26 mouse cellular contexts compared by ENCODE assay signal in genomic region chr16:31232491-31233166, GRCm38 (mm10). TPM values are rescaled to one million over a fixed set of nuclear protein-coding genes. Genes with fewer than 3 reads are reported as not detected.
DNase-seq lines count a peak whose midpoint lies in the region; ATAC-seq and TF ChIP-seq lines count a peak whose summit lies in the region.
"Had no signal": no experiment of that assay in that cellular context is flagged by ENCODE, and none has a peak within 500 bp of the region (broad histone marks: within the 10 kb centered on the region; RNA-seq: fewer than 3 reads in every experiment).

No protein-coding gene starts in this region.

- H3K4me3 ChIP-seq in gastrocnemius, adult 2 months: no peak overlapping the region
- no peak overlapping the region for H3K4me3 ChIP-seq in kidney, postnatal 0 days (replicated peaks; ENCODE audit: low read depth, low read length)
- H3K4me3 ChIP-seq in midbrain, embryonic 11.5 days (ENCODE audit: low read depth, low read length): no peak overlapping the region
- no peak overlapping the region for H3K4me3 ChIP-seq in midbrain, embryonic 14.5 days (replicated peaks; ENCODE audit: low read depth, low read length)
- H3K4me3 ChIP-seq: erythroblast, embryonic 14.5 days; hindbrain, embryonic 12.5 days; midbrain, embryonic 12.5 days had no signal

- ATAC-seq in kidney, postnatal 0 days (replicated peaks; ENCODE audit: low FRiP score, low read depth): no peak
- ATAC-seq in midbrain, embryonic 11.5 days (ENCODE audit: low FRiP score): no peak
- ATAC-seq in midbrain, embryonic 14.5 days (ENCODE audit: low FRiP score, low TSS enrichment): no peak
- no peak for ATAC-seq in granulocyte monocyte progenitor cell, adult 5-6 weeks (replicated peaks; ENCODE audit: poor library complexity, severe bottlenecking)
- ATAC-seq: liver, embryonic 12.5 days; Patski had no signal

- no peaks in the 10 kb centered on the region for H3K27me3 ChIP-seq in kidney, postnatal 0 days (ENCODE audit: insufficient read depth, low read length)
- H3K27me3 ChIP-seq in midbrain, embryonic 11.5 days (ENCODE audit: control insufficient read depth, insufficient read depth, low read length): no peaks in the 10 kb centered on the region
- H3K27me3 ChIP-seq in midbrain, embryonic 14.5 days (ENCODE audit: control insufficient read depth, insufficient read depth, low read length): no peaks in the 10 kb centered on the region
- H3K27me3 ChIP-seq: heart, embryonic 13.5 days; kidney, embryonic 15.5 days; Patski had no signal

- H3K4me2 ChIP-seq in kidney, postnatal 0 days (ENCODE audit: low read length): peak overlapping the region; percentile 51; the same call in 1 of the 2 replicates
- no peak overlapping the region for H3K4me2 ChIP-seq in midbrain, embryonic 11.5 days
- H3K4me2 ChIP-seq in midbrain, embryonic 14.5 days (ENCODE audit: low read length): no peak overlapping the region

- peak overlapping the region; percentile 85 for H3K27ac ChIP-seq in gastrocnemius, adult 2 months
- no peak overlapping the region for H3K27ac ChIP-seq in kidney, postnatal 0 days
- H3K27ac ChIP-seq in midbrain, embryonic 11.5 days (ENCODE audit: low read depth, low read length): no peak overlapping the region
- H3K27ac ChIP-seq in midbrain, embryonic 14.5 days (replicated peaks; ENCODE audit: low read depth, low read length): no peak overlapping the region
- H3K27ac ChIP-seq: heart, embryonic 13.5 days; hindbrain, embryonic 12.5 days; hindbrain, postnatal 0 days; kidney, embryonic 15.5 days; limb, embryonic 13.5 days; liver, embryonic 12.5 days; midbrain, embryonic 12.5 days; neural tube, embryonic 15.5 days had no signal

- 63% methylated on average over 5 of the region's 5 CpGs for WGBS in kidney, postnatal 0 days
- WGBS in midbrain, embryonic 11.5 days: 81% methylated on average over 5 of the region's 5 CpGs
- 83% methylated on average over 5 of the region's 5 CpGs for WGBS in midbrain, embryonic 14.5 days

- TF ChIP-seq CTCF in gastrocnemius, adult 2 months (IDR thresholded peaks at IDR 0.05): no peak
- TF ChIP-seq CTCF in kidney, postnatal 0 days (IDR thresholded peaks at IDR 0.05; ENCODE audit: low read depth): no peak

- H3K4me1 ChIP-seq in kidney, postnatal 0 days (replicated peaks; ENCODE audit: insufficient read depth, low read length): peaks cover 11% of the 10 kb centered on the region
- H3K4me1 ChIP-seq in midbrain, embryonic 11.5 days (ENCODE audit: control insufficient read depth, insufficient read depth, low read length): no peaks in the 10 kb centered on the region; the same call in 1 of the 2 replicates
- 0 out of 2 replicates have a peak, but pooled peaks cover 6% of the 10 kb centered on the region for H3K4me1 ChIP-seq in midbrain, embryonic 14.5 days (ENCODE audit: control insufficient read depth, insufficient read depth, low read length)

- no peak for DNase-seq in gastrocnemius, adult 2 months
- no peak for DNase-seq in gastrocnemius, postnatal 36 days
- no peak for DNase-seq in kidney, postnatal 0 days (ENCODE audit: low spot score)
- no peak for DNase-seq in kidney, adult 9 months
- peak; percentile 69 for DNase-seq in midbrain, embryonic 11.5 days (ENCODE audit: low spot score, missing footprints)
- no peak for DNase-seq in midbrain, embryonic 14.5 days
- DNase-seq: adrenal gland, postnatal 25 days; cerebellum, adult 2 months; heart, adult 18-20 months; heart, postnatal 14 days; lung, postnatal 36 days; thymus, adult 18-20 months; thymus, postnatal 25 days had no signal

- no peaks in the 10 kb centered on the region for H3K9me3 ChIP-seq in kidney, postnatal 0 days (replicated peaks; ENCODE audit: low read length)
- H3K9me3 ChIP-seq in midbrain, embryonic 11.5 days (ENCODE audit: control insufficient read depth, low read length): no peaks in the 10 kb centered on the region
- H3K9me3 ChIP-seq in midbrain, embryonic 14.5 days (ENCODE audit: control insufficient read depth, low read length): no peaks in the 10 kb centered on the region
- H3K9me3 ChIP-seq: G1E; kidney, embryonic 15.5 days; limb, embryonic 13.5 days; midbrain, embryonic 12.5 days; neural tube, embryonic 15.5 days had no signal

- H3K36me3 ChIP-seq in kidney, postnatal 0 days (ENCODE audit: insufficient read depth, low read length): no peaks in the 10 kb centered on the region
- no peaks in the 10 kb centered on the region for H3K36me3 ChIP-seq in midbrain, embryonic 11.5 days (ENCODE audit: control insufficient read depth, insufficient read depth, low read length)
- no peaks in the 10 kb centered on the region for H3K36me3 ChIP-seq in midbrain, embryonic 14.5 days (ENCODE audit: control insufficient read depth, insufficient read depth, low read length)
- H3K36me3 ChIP-seq: G1E; heart, embryonic 13.5 days; hindbrain, embryonic 12.5 days; kidney, embryonic 15.5 days; limb, embryonic 13.5 days; liver, embryonic 12.5 days; midbrain, embryonic 12.5 days; neural tube, embryonic 15.5 days had no signal

- no peak overlapping the region for H3K9ac ChIP-seq in kidney, postnatal 0 days (ENCODE audit: low read depth, low read length)
- H3K9ac ChIP-seq in midbrain, embryonic 11.5 days (ENCODE audit: low read length): no peak overlapping the region
- H3K9ac ChIP-seq in midbrain, embryonic 14.5 days (replicated peaks; ENCODE audit: low read length): no peak overlapping the region
- H3K9ac ChIP-seq: hindbrain, embryonic 12.5 days; kidney, embryonic 15.5 days; limb, embryonic 13.5 days; liver, embryonic 12.5 days; liver, postnatal 0 days; midbrain, embryonic 12.5 days; neural tube, embryonic 15.5 days had no signal

- intact Hi-C loops in gastrocnemius, adult 2 months (cut with DNase I): no loop called here
- intact Hi-C loops in gastrocnemius, postnatal 36 days (cut with DNase I): no loop called here

RNA-seq across cellular contexts. Expression of gene Acap2, which starts 31.6 kb away (rescaled TPM):
- 10 to 100 TPM in 1 of 2 experiments, 1 to 10 TPM in 1; 9.5 to 10.8 TPM for total RNA-seq in gastrocnemius, adult 2 months (2021)
- 10 to 100 TPM in 1 of 2 experiments, 1 to 10 TPM in 1; 9.0 to 10.0 TPM for total RNA-seq in gastrocnemius, postnatal 36 days (2021)
- polyA plus RNA-seq in kidney, postnatal 0 days (2015; fragmentation: Nextera tagmentation; extraction: Ambion mirVana): 12.6 and 12.9 TPM in 2 replicates
- 23.2 and 24.2 TPM in 2 replicates for polyA plus RNA-seq in midbrain, embryonic 11.5 days (2014; fragmentation: Nextera tagmentation; extraction: Ambion mirVana)
- polyA plus RNA-seq in midbrain, embryonic 14.5 days (2014; fragmentation: Nextera tagmentation; extraction: Ambion mirVana): 13.9 and 18.6 TPM in 2 replicates
- total RNA-seq in granulocyte monocyte progenitor cell, adult 5-6 weeks (2014; fragmentation: Nextera tagmentation): 22.0 and 23.9 TPM in 2 replicates
- 38.1 and 41.7 TPM in 2 replicates for total RNA-seq in granulocyte monocyte progenitor cell, adult 5-6 weeks (2017)

RNA-seq across cellular contexts. Expression of gene Ppp1r2, which starts 42.4 kb away (rescaled TPM):
- total RNA-seq in gastrocnemius, adult 2 months (2021): 10 to 100 TPM; 78.9 to 89.0 TPM
- 10 to 100 TPM; 68.7 to 77.1 TPM for total RNA-seq in gastrocnemius, postnatal 36 days (2021)
- polyA plus RNA-seq in kidney, postnatal 0 days (2015; fragmentation: Nextera tagmentation; extraction: Ambion mirVana): 112 and 118 TPM in 2 replicates
- polyA plus RNA-seq in midbrain, embryonic 11.5 days (2014; fragmentation: Nextera tagmentation; extraction: Ambion mirVana): 109 and 114 TPM in 2 replicates
- polyA plus RNA-seq in midbrain, embryonic 14.5 days (2014; fragmentation: Nextera tagmentation; extraction: Ambion mirVana): 82.0 and 100 TPM in 2 replicates
- 34.2 and 38.9 TPM in 2 replicates for total RNA-seq in granulocyte monocyte progenitor cell, adult 5-6 weeks (2014; fragmentation: Nextera tagmentation)
- 56.4 and 57.4 TPM in 2 replicates for total RNA-seq in granulocyte monocyte progenitor cell, adult 5-6 weeks (2017)
